Mouse (Mus musculus) testis, postnatal 10 days (tissue): Measurements from ENCODE around the gene Prl3d3.
"Not testable (repeated sequence)": the region's sequence is repeated elsewhere in the genome, so short reads cannot be mapped to it uniquely, and the experiment has no call there.

Experiments
- DNase-seq: peaks from one replicate; pipeline ENCODE4 v3.0.0; 2021; ENCODE audit warnings: low spot score

Gene Prl3d3

GRCm38 (mm10) chr13:27156490-27156889 is at the start of gene Prl3d3:
Gene Prl3d3 (plus strand): TSS chr13:27156790.
- DNase-seq, result not testable (repeated sequence)

DNA sequence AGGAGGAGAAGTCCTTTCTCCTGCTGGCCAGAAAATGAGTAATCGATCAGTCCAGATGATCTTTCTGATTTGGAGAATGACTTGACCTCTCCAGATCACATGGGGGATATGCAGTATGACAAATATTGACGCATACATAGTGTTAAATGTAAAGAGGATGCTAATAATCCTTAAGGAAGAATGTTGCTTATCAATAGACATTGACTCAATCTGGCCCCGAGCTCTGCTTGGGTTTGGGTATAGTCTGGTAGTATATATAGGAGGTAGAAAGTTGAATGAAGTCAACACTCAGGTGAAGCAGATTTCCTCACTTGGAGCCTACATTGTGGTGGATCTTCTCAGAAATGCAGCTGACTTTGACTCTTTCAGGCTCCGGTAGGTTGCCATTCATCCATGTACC is 35.2 kb upstream of the Prl3d3 start, which contains the start of gene Prl3d2:
Gene Prl3d2 (plus strand): TSS at position 301 of the 400 bp plus-strand sequence.
- not testable (repeated sequence) for DNase-seq

DNA sequence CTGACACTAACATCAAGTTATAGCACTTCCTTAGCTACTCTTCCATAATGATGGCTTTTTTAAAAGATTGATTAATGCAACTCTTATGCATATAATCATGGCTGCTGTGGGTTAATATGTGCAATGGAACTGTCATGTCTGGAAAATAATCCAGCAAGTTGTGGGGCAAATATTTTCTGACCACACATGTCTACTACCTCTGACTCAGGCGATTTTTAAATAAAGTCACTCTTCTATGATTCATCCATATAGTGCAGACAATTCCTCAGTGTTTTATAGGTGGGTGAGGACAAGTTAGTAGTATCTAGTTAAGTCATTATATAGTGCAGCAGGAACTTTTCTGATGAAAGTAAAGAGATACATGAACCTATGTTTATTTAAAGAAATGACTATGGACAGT is 8.3 kb upstream of the Prl3d3 start:
- no peak for DNase-seq

DNA sequence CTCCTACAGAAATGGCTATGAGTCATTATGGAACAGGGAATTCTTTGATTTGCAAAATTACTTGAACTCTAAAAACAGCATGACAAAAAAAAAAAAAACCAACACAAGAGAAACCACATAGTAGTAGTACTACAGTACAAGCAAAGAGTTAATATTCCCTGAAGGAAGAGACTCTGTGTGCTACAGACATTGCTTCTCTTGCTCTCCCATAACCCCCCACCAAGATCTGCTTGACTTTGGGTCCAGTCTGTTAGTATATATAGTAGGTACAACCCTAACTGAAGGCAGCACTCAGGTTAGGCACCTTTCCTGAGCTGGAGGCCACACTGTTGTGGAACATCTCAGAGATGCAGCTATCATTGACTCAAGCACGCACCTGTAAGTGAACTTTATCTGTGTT is 39.8 kb downstream of the Prl3d3 start, which contains the start of gene Prl3c1:
Gene Prl3c1 (plus strand): TSS at position 301 of the 400 bp plus-strand sequence.
- DNase-seq, result no peak
